Mouse (Mus musculus) midbrain, embryonic 11.5 days (tissue): ENCODE measurements around the gene Scel. TPM values are rescaled to one million over a fixed set of nuclear protein-coding genes. Genes with fewer than 3 reads are reported as not detected.

Experiments used
- ATAC-seq: fragments of 200-750 bp; cut with Nextera tagmentation; 2 replicates; pipeline ENCODE4 v1.8.0; 2017; ENCODE audit warnings: moderate TSS enrichment, moderate library complexity; ENCODE audit not compliant: low FRiP score
- DNase-seq: peaks from one replicate; pipeline ENCODE4 v3.0.0; 2015; ENCODE audit warnings: low spot score; ENCODE audit errors: missing footprints
- H3K27ac ChIP-seq: fragments of 300-500 bp; sonication (generic); 2 replicates; pipeline ENCODE4 v1.5.1; 2014; ENCODE audit warnings: low read depth, low read length
- H3K27me3 ChIP-seq: fragments of 300-500 bp; sonication (generic); 2 replicates; pipeline ENCODE4 v1.6.1; 2014; ENCODE audit warnings: mild to moderate bottlenecking, low read length, moderate library complexity, mixed read lengths; ENCODE audit not compliant: control insufficient read depth, insufficient read depth
- H3K36me3 ChIP-seq: fragments of 300-500 bp; sonication (generic); 2 replicates; pipeline ENCODE4 v1.6.1; 2014; ENCODE audit warnings: mild to moderate bottlenecking, low read length, moderate library complexity, mixed read lengths; ENCODE audit not compliant: control insufficient read depth, insufficient read depth
- H3K4me1 ChIP-seq: fragments of 300-500 bp; sonication (generic); 2 replicates; pipeline ENCODE4 v1.6.1; 2014; ENCODE audit warnings: low read length; ENCODE audit not compliant: control insufficient read depth, insufficient read depth
- H3K4me2 ChIP-seq: fragments of 300-500 bp; sonication (generic); 2 replicates; pipeline ENCODE4 v1.6.1; 2014; ENCODE audit warnings: mild to moderate bottlenecking, moderate library complexity
- H3K4me3 ChIP-seq: fragments of 300-500 bp; sonication (generic); 2 replicates; pipeline ENCODE4 v1.5.1; 2014; ENCODE audit warnings: low read depth, low read length
- H3K9ac ChIP-seq: fragments of 300-500 bp; sonication (generic); 2 replicates; pipeline ENCODE4 v1.6.1; 2014; ENCODE audit warnings: low read length
- H3K9me3 ChIP-seq: fragments of 300-500 bp; sonication (generic); 2 replicates; pipeline ENCODE4 v1.6.1; 2016; ENCODE audit warnings: low read length; ENCODE audit not compliant: control insufficient read depth
- WGBS: fragments of 180-500 bp; shearing (Covaris S2); extraction: QIAGEN DNeasy Blood & Tissue Kit; methylation state at CpG from one replicate; pipeline ENCODE4 v1.1.7; 2014; 5-methylcytosine and 5-hydroxymethylcytosine counted together
- polyA plus RNA-seq: library from polyadenylated mRNA; unstranded; fragments of >200 nt; fragmentation: Nextera tagmentation; extraction: Ambion mirVana; gene quantifications from 2 replicates; pipeline ENCODE4 v1.2.1, GENCODE M21; 2014

Gene Scel
- polyA plus RNA-seq, 1 experiment from 2014 or later: 0.33 TPM

DNA sequence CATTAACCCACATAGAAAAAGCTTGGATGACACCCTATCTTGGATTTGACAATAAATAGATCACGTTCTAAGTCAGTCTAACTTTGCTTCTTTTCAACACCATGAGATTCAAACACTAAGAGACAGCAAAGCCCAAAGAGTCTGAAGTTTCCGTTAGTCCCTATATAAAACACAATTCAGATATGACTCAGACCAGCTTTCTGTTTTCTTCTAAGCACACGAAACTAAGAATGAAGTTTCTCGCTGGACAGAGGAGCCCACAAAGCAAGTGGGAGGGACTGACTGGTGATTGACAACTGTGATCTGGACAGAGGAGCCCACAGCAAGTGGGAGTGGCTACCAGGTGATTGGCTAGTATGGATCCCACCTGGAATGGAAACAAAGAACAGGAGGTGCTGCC, 106.6 kb downstream of the Scel start:
- no peak overlapping the region for H3K9ac ChIP-seq
- H3K36me3 ChIP-seq: no peaks in the 10 kb centered on the region
- H3K4me3 ChIP-seq: no peak overlapping the region
- DNase-seq (no peak), ATAC-seq (no peak)
- WGBS: 89% methylated on average over 4 of the region's 4 CpGs
- no peak overlapping the region for H3K4me2 ChIP-seq
- no peaks in the 10 kb centered on the region for H3K27me3 ChIP-seq
- no peak overlapping the region for H3K27ac ChIP-seq
- no peaks in the 10 kb centered on the region for H3K4me1 ChIP-seq
- no peaks in the 10 kb centered on the region for H3K9me3 ChIP-seq

DNA sequence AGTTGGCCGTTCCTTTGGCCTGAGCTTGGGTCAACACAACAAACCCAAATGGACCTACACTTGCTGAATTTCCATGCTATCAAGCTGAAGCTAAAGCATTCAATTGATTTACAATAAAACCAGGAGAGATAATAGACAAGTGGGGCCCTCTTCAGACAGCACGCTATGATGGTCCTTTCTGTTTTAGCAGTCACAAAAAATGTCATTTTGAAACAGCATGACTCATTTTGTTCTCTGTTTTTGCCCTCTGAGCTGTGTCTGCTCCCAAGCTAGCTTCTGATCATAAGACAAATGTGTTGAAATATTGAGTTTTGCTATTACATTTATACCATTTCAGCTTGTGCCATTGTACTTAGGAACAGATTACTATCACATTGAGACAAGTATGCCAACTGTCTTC, 108.1 kb downstream of the Scel start:
- Histone ChIP-seq H3K4me1 (no peaks in the 10 kb centered on the region), H3K36me3 (no peaks in the 10 kb centered on the region), H3K27me3 (no peaks in the 10 kb centered on the region), H3K4me2 (no peak overlapping the region), H3K4me3 (no peak overlapping the region), H3K9ac (no peak overlapping the region), H3K9me3 (no peaks in the 10 kb centered on the region), H3K27ac (no peak overlapping the region)
- WGBS: 91% methylated on average over 2 of the region's 2 CpGs
- ATAC-seq (no peak), DNase-seq (no peak)

DNA sequence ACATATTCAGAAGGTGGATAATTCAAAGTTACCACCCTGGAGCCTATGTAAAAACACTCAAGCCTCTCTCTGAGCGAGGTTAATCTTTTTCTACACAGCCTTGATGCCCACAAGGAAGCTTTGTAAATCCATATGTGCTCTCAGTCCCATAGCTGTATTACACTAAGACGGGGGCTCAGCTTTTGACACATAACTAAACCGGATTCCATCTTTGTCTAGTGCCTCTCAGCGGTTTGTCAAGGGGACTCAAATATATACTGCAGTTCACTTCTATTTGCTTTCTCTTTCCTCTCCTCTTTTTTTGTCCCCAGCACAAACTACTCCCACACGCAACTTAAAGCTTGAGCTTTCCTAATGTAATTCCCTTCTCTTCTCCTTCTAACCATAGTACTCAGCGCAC, 113.0 kb downstream of the Scel start:
- DNase-seq: no peak
- H3K9ac ChIP-seq: no peak overlapping the region
- no peaks in the 10 kb centered on the region for H3K36me3 ChIP-seq
- no peaks in the 10 kb centered on the region for H3K27me3 ChIP-seq
- H3K4me1 ChIP-seq: no peaks in the 10 kb centered on the region
- H3K4me3 ChIP-seq: no peak overlapping the region
- ATAC-seq: no peak
- H3K27ac ChIP-seq: no peak overlapping the region
- no peaks in the 10 kb centered on the region for H3K9me3 ChIP-seq
- no peak overlapping the region for H3K4me2 ChIP-seq
- WGBS: 90% methylated on average over 6 of the region's 6 CpGs

DNA sequence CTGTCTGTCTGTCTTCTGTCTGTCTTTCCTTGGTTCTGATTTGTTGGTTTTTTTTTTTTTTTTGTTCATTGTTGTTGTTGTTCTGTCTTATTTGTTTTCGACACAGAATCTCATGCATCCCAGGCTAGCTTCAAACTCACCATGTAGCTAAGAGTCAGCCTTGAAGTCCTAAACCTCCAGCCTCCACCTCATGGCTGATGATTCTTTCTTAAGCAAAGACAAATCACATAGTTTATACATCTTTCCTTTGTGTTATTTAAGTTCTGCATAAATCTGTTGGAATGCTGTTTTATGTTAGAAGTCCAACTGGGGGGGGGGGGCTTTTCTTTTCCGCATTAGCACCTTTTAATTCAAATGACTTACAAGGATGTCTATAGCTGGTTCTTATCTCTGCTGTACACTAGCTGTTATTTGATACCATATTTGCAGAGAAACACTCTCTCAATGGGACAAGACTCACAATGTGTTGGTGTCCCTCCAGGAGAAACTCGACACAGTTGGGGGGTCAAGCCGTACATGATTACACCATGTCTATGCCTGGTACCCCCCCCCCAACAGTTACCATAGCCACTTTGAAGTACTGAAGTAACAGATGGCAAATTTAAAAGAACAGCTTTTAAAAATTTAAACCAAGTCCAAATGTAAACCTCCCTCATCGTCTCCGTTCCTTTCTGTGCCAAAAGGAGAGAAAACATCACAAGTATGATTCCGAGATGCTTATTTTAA, 116.7 kb downstream of the Scel start:
- H3K36me3 ChIP-seq: no peaks in the 10 kb centered on the region
- H3K27me3 ChIP-seq: no peaks in the 10 kb centered on the region
- 86% methylated on average over 7 of the region's 7 CpGs for WGBS
- no peak for DNase-seq
- H3K9me3 ChIP-seq: no peaks in the 10 kb centered on the region
- ATAC-seq: no peak
- H3K27ac ChIP-seq: no peak overlapping the region
- no peak overlapping the region for H3K4me3 ChIP-seq
- no peaks in the 10 kb centered on the region for H3K4me1 ChIP-seq
- no peak overlapping the region for H3K4me2 ChIP-seq
- no peak overlapping the region for H3K9ac ChIP-seq

DNA sequence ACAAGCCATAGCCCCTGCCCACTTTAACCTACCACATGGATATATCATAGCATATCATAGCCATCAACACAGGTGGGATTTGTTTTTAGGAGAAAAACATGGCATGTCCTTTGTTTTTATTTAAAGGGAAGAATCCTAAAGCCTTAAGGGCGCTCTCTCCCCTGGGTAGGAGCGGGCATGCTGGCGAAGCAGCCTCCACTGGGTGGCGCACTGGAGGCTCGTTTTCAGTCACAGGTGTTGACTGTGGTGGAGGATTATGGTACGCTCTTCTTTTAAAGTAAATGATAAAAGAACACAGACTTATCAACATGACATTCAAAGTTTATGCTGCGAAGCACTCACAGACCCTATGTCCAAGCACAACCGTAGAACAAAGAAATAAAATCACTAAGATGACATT, 117.4 kb downstream of the Scel start:
- Histone ChIP-seq H3K4me1 (no peaks in the 10 kb centered on the region), H3K9ac (no peak overlapping the region), H3K9me3 (no peaks in the 10 kb centered on the region), H3K4me3 (no peak overlapping the region), H3K36me3 (no peaks in the 10 kb centered on the region), H3K27ac (no peak overlapping the region), H3K27me3 (no peaks in the 10 kb centered on the region), H3K4me2 (no peak overlapping the region)
- DNase-seq (no peak), ATAC-seq (no peak)
- WGBS: 85% methylated on average over 8 of the region's 8 CpGs

DNA sequence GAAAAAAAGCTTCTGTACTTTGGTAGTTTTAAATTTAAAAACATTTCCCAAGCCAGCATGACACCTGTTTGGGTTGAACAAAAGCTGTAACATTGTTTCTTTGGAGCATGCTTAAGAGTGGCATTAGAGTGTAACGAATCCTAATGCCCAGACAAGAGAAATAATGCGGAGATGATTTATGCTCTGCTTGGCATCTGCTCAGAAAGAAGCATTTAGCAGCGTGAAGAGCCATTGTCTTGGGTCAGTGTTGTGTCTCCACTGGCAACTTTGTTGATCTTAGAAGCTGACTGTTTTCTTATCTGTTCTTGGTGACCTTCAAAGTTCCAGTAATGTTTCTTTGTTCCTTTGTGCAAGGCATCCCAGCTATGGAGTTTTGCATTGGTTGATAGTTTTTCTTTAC, 130.8 kb downstream of the Scel start:
- ATAC-seq (no peak), DNase-seq (no peak)
- H3K36me3 ChIP-seq: no peaks in the 10 kb centered on the region
- no peak overlapping the region for H3K27ac ChIP-seq
- 62% methylated on average over 3 of the region's 3 CpGs for WGBS
- no peaks in the 10 kb centered on the region for H3K9me3 ChIP-seq
- H3K4me2 ChIP-seq: no peak overlapping the region
- no peak overlapping the region for H3K4me3 ChIP-seq
- no peak overlapping the region for H3K9ac ChIP-seq
- H3K4me1 ChIP-seq: peaks cover 8% of the 10 kb centered on the region; the same call in 1 of the 2 replicates
- no peaks in the 10 kb centered on the region for H3K27me3 ChIP-seq

DNA sequence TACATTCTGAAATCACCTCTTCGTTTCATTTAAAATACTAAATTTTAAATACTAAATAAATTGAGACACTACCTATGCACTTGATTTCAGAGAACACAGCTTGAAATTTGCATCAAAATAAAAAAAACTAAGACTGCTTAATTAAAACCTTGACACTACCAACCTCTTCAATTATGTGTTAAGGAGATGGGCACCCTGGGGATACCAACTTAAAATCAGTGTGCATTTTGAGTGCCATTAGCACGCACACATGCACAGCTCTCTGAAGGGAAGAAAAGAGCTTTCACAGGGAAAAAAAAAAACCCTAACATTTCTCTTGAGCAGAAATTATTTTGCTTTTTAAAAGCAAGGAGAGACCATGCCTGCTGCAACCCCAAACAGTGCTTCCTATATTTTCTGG, 134.8 kb downstream of the Scel start:
- no peak overlapping the region for H3K4me3 ChIP-seq
- ATAC-seq: no peak
- WGBS: 50% methylated on average over 2 of the region's 2 CpGs
- peaks cover 23% of the 10 kb centered on the region for H3K4me1 ChIP-seq
- H3K27ac ChIP-seq: no peak overlapping the region; the same call in 1 of the 2 replicates
- no peaks in the 10 kb centered on the region for H3K36me3 ChIP-seq
- H3K9ac ChIP-seq: peak overlapping the region; percentile 20
- H3K27me3 ChIP-seq: no peaks in the 10 kb centered on the region
- peak; percentile 85 for DNase-seq
- no peak overlapping the region for H3K4me2 ChIP-seq
- no peaks in the 10 kb centered on the region for H3K9me3 ChIP-seq

DNA sequence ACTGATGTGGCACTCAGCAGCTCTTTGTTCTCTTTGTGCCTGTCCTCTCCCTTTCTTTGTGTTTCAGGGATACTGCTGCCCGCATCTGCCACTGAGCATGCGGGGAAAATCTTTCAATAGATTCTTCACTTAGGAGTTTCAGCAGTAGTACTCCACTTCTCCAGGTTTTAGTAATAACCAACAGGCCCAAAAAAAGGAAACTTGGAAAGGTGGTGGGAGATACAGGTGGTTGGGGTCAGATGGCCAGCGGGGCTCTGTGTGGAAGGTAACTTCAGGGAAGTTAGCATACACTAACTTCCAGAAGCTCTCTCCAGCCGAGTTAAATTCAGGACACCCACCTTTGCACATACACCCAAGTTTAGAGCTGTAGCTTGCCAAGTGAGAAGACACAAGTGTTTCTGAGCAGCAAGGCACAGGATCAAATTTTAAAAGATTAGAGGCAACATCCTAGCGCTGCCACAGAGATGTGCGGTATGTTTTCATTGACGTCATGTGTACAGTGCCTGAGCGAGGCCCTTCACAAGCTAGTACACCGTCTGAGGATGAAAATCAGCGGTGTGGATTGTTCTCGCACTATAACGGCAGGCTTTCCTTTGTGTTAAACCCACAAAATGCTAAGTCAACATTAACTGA, 135.6 kb downstream of the Scel start:
- Histone ChIP-seq H3K4me1 (peaks cover 25% of the 10 kb centered on the region), H3K9ac (no peak overlapping the region; the same call in 1 of the 2 replicates), H3K4me2 (peak overlapping the region; percentile 22; the same call in 1 of the 2 replicates), H3K9me3 (no peaks in the 10 kb centered on the region), H3K27me3 (no peaks in the 10 kb centered on the region), H3K4me3 (no peak overlapping the region), H3K36me3 (no peaks in the 10 kb centered on the region), H3K27ac (no peak overlapping the region; the same call in 1 of the 2 replicates)
- ATAC-seq (no peak), DNase-seq (peak; percentile 94)
- WGBS: 36% methylated on average over 12 of the region's 12 CpGs

DNA sequence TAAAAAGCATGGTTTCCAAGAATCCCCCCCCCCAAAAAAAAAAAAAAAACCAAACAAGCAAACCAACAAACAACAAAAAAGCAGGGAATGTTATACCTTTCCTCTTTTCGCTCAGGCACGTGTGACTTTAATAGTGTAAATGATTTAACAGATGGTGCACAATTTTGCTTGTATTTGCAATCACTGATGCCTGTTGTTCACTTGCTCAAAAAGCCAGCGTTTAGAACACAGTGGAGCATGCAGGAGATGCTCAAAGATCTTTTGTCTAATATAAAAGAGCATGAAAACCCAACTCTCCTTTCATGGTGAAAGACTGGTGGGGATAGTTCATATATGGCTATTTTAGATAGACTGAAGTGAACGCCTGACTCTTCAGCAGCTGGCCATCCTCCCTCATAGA, 136.2 kb downstream of the Scel start:
- ATAC-seq (no peak), DNase-seq (peak; percentile 89)
- WGBS: 46% methylated on average over 4 of the region's 4 CpGs
- H3K27me3 ChIP-seq: no peaks in the 10 kb centered on the region
- no peak overlapping the region for H3K9ac ChIP-seq
- peaks cover 25% of the 10 kb centered on the region for H3K4me1 ChIP-seq
- peak overlapping the region; percentile 97 for H3K4me3 ChIP-seq
- no peak overlapping the region for H3K27ac ChIP-seq
- H3K4me2 ChIP-seq: peak overlapping the region; percentile 47
- H3K9me3 ChIP-seq: no peaks in the 10 kb centered on the region
- H3K36me3 ChIP-seq: no peaks in the 10 kb centered on the region
